Mouse (Mus musculus): ENCODE measurements around the gene Agpat3.
"Not testable (repeated sequence)": the region's sequence is repeated elsewhere in the genome, so short reads cannot be mapped to it uniquely, and the experiment has no call there.

Agpat3 gene

DNA sequence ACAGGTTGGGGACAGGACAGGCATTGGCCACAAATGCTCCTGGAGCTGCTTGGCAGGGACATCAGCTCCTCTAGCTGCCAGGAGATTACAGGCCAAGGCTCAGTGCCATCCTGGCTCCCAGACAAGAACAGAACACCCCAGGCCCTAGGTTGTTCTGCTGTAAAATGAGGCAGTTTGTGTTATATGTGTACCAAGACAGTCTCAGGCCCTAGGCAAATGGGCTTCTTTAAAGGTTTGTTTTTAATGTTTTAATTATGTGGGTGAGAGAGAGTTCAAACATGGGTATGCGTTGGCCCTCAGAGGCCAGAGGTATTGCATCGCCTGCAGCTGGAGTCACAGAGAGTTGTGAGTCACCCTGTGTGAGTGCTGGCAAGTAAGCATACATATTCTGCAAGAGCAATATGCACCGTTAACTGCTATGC is 8.0 kb upstream of the Agpat3 start:
- DNase-seq: peak; percentile 93

DNA sequence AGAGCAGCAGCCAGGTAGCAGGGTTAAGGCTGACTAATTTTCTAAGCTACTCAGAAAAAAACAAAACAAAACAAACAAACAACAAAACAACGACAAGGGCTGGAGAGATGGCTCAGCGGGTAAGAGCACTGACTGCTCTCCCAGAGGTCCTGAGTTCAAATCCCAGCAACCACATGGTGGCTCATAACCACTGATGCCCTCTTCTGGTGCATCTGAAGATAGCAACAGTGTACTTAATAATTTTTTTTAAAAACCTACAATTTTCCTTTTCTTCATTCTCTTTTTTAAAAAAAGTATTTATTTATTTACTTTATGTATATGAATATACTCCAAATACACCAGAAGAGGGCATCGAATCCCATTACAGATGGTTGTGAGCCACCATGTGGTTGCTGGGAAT is 6.7 kb upstream of the Agpat3 start:
- DNase-seq: not testable (repeated sequence)

DNA sequence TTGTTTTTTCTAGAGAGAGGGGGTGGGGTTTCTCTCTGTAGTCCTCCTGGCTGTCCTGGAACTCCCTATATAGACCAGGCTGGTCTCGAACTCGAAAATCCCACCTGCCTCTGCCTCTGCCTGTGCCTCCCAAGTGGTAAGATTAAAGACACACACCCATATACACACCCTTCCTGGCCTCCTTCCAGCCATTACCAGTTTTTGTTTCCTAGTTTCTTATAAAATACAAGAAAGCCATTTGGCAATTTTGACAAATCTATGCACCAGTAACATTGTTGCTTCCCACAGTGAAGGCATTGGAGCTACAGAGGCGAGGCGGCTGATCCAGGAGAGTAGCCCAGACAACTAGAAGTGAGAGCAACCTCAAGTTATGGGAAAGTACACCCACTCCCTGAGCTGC is 6.0 kb upstream of the Agpat3 start:
- no peak for DNase-seq

DNA sequence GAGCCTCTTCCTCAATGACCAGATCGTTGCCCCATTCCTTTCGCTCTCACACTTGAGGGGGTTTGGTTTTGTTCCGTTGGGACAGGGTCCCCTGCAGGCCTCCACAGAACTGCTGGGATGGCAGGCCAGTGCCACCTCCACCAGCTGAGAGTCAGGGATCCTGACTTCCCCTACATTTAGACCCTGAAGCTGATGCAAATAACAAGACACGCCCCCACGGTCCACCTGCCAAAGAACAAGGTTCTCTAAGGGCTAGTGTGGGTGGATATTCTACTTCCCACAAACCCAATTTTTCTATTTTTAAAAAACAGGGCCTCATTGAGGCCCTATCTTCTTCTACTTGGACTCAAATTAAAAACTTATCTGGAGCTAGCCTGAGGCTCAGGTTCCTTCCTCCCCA is 5.5 kb upstream of the Agpat3 start:
- DNase-seq: no peak

DNA sequence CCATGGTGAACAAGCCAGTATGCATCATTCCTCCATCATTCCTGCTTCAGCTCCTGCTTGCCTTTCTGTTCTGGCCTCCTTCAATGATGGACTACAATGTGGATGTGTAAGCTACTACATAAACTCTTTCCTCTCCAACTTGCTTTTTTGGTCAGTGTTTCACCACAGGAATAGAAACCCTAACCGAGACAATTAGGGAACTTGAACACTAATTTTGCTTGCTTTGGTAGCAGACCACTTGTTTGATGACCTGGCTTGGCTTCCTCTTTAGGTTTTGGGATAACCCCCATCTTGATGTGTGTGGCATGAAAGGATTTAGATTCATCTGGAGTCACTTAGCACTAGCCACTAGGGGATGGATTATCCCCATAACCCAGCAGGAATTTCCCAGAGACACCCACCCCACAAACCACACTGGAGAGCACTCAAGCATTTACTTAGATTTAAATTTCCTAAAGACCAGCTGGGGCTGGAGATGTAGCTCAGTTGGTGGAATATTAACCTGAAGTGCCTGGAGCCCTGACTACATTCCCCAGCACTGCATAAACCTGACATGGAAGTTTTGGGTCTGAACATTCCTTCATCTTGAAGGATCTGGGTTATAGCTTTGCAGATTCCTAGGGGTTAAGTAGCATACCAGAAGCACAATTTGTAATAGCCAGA is 3.8 kb upstream of the Agpat3 start:
- no peak for DNase-seq

DNA sequence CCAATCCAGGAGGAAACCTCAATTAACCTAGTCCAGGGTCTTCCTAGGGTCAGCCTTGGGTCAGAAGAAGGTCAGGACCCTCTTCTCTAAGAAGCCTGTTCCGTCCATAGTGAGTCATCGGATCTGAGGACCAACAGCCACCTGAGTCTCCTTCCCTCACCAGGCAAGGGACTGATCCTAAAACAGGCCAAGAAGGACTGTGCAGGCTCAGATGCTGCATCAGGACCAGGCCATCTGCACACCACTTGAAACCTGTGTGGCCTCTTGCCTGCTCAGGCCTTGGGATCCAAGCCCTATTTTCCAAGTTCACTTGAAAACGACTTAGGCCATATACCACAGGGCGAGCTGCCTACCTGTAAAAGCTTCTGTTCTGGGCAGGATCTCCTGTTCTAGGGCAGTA is 907 bp upstream of the Agpat3 start:
- DNase-seq: no peak

DNA sequence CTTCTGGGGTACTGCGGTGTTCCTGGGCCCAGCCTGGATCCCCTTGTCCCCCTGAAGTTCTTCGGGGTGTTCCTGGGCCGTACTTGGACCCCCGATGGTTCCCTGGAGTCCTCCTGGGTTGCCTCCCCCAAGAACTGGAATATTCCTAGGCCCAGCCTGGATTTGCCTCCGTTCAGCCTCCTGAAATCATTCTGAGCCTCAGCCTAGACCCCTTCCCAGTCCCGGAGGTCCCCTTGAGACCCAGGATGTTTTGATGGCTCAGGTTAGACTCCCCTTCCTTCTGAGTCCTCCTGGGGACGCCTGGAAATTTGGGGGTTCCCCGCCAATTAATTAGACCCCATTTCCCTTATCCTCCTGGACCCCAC is 359 bp upstream of the Agpat3 start:
- no peak for DNase-seq

DNA sequence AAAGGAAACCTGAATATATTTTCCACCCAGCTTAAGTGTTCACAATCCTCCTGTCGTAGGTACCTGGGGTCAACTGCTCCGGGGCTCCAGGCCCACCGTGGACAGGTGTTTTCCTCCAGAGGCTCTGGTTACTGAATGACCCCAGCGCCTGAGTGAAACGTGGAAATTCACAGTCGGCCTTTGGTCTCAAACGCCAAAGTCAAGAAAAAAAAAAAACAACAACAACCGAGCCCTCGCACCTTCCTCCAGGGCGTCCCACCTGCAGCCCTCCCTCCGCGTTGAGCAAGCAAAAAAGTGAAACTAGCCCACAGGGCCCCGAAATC is 764 bp downstream of the Agpat3 start:
- peak; percentile 86 for DNase-seq

DNA sequence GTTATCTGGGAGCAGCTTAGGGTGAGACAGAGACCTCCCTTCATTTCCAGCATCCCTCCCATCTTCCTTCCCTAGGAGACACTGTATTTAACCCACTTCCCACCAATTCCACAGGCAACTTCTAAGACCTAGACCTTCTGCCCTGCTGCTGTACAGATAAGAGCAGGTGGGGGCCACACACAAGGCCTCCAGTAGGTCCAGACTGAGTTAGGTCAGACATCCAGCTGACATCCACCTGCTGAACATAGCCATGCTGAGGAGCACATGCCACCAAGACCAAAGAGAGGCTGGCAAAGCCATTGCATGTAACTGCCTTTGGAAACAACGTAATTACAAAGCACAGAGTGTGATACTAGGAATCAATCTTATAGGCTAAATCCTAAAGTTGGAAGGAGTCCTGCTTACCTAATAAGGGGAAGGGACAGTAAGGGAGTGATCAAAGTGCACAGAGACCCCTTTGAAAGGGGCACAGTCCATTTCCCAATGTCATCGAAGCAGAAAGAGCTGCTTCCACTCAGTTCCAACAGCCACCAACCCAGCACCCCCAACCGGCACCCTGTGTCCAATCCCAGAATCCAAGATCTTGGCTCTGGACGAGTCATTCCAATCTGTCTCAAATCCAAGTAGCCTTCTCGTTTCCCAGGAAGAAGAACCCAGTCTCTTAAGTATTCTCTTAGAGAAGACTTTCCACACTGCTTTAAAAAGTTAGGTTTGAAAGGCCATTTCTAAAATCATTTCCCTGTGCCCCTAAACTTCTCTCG is 1.3 kb downstream of the Agpat3 start:
- peak; percentile 86 for DNase-seq

DNA sequence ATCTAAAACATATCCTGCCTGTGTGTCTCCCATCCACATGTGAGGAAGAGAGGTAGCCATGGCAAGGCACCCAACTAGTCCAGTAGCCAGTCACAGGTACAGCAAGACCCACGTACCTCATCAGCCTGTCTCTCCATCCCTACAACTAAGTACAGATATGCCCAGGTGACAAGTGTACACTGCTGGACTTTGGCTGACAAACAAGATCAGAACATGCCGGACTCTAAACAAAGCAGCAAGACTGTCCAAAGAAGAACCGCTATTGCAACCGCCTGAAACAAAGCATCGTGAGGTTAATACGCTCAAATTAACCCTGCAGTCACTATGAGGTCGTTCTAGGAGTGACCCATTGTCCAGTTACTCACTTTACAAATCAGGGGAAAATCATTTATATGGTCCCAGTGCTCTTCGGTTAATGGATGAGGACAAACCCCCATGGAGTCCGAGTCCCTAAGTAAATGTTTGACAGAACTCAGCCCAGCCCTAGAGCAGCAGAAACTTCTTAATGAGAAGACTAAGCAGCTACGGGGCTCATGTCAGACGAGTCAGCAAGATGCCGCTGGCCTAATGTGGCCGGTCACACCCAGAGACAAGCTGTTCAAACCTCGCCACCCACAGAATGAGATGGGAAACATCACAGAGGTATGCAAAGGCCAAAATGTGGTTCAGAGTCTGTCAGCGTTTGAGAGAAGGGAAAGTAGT is 2.7 kb downstream of the Agpat3 start:
- peak; percentile 83 for DNase-seq

DNA sequence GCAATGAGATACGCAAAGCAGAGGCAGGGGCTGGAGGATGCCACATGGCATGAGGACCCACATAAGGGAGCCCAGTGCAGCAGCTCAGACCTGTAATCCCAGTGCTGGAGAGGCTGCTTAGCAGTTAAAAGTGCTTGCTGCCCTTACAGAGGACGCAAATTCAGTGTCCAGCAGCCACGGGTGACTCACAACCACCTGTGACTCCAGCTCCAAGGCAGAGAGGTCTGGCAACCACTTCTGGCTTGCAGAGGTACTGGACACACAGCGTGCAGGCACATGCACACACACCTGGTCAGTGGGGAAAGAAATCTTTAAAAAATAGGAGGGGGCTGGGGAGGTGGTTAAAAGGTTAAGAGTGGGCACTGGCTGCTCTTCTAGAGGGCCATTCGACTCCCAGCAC is 4.1 kb downstream of the Agpat3 start:
- no peak for DNase-seq

DNA sequence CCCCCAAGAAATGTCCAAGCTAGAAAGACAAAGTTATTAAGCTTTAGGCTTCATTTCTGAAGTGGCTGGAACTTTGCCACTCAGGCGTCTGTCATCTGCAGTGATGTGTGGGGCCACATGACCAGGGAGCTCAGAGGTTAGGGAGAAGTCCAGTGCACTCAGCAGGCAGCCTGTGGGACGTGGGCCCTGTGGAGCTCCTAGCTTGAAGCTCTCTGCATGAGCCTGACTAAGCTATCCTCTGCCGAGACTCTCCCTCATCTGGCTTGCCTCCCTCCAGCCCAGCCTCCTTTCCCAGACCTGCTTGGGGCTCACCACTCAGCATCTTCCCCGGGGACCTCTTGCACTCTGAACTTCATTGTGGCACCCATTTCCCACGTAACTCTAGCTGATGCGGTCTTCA is 4.8 kb downstream of the Agpat3 start:
- DNase-seq: no peak

DNA sequence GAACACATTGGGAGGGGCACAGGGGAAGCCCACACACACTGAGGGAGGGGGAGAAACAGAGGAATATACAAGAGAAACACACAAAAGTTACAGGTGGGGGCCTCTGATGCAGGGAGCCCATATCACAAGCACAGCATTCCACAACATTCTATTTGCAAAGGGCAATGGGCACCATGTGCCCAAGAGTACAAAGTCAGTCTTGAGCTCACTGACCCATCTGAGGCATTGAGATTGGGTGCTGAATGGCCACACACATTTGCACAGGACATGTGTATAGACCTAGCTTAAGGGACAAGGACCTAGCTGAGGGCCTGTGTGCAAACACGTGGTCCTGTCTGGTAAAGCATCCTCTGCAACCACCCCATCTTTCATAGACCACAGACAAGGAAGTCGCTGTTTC is 6.8 kb downstream of the Agpat3 start:
- DNase-seq: no peak

DNA sequence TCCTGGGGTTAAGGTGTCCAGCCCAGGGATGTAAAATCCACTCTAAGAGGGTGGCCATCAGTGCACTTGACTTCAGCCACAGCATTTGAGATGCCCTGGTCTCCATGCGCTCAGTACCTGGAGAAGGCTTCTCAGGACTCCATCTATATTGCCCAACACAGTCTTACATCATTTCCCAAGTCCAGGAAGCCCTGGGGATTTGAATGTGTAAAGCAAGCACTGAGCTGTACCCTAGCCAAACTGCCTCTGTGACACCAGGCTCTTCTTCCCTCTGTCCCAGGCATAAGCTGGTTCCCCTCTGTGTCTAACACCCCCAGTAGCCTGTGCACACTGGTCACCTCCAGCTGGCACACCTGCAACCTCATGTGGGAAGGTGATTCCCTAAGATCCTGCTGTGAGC is 10.2 kb downstream of the Agpat3 start:
- no peak for DNase-seq

DNA sequence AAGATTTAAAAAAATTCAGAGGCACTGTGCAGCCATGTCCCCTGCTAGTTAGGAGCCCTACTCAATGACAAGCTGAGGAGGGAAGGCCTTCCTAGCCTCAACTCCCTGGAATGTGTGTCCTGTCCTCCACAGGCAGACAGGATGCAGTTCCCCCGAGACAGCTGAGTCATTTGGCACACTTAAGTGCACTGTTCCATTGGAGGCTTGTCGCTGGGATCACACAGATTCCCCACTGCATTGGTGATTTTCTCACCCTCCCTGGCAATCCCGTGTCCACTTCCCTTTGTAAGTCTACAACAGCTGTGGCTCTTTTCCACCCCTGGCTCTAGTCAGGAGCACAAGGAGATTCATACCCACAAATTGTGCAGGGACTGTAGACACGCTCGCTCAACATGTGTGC is 14.1 kb downstream of the Agpat3 start:
- peak; percentile 98 for DNase-seq

DNA sequence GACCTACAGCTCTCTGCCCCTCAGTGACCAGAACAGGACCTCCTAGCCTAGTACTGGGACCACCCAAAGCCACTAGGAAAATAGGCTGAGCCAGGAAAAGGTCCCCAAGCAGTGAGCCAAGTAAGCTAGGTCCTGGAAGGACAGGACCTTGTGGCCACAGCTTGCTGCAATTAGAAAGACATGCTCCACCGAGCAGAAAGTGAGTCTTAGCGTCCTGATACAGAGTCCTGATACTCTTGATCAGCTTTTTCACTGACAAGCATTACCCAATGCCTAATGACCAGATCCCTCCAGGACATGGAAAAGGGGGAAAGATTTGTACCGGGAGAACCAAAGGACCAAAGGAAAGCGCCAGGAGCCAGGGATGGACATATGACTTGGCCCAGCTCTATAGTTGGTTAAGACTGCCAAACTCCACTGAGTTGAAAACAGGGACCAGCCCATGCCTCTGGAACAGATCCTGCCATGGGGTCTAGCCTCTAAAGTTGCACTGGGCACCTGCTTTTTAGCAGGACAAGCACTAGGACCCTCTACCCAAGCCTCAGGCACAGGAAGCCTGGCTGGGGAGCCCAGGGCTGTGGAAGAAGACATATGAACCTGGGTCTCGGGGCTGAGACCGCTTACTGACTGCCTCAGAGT is 17.2 kb downstream of the Agpat3 start:
- peak; percentile 94 for DNase-seq

DNA sequence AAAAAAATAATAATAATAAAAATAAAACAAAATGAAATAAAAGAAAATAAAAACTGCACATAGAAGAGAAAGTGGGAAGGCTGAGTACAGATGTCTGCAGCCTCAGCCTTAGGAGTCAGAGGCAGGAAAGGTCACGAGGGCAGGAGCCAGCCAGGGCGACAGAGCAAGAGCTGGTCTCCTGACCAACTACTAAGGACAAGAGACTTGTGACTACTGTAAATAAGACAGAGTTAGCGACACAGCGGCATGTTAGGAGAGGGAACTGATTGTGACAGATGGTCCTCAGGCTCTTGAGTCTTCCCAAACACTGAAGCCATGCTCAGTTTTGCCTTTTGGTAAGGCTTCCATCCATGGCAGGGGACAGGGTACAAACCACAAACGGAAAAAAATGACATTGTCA is 20.7 kb downstream of the Agpat3 start:
- peak; percentile 82 for DNase-seq

DNA sequence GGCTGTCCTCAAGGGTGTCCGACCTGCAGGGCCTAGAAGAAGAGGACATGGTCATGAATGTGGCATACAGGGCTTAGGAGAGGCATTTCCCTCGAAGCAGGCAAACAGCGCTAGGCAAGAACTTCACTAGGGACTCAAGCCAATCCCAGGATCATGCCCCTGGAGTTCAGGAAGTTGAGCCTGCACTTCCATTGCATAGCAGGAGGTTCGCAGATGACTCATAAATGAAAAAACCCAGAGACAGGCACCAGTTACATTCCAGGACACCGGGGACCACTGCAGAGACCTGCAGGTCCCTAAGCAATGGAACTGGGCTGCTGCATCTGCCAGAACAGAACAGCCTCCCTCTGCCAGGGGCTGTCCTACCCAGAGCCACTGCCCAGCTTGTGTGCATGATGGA is 23.0 kb downstream of the Agpat3 start:
- no peak for DNase-seq

DNA sequence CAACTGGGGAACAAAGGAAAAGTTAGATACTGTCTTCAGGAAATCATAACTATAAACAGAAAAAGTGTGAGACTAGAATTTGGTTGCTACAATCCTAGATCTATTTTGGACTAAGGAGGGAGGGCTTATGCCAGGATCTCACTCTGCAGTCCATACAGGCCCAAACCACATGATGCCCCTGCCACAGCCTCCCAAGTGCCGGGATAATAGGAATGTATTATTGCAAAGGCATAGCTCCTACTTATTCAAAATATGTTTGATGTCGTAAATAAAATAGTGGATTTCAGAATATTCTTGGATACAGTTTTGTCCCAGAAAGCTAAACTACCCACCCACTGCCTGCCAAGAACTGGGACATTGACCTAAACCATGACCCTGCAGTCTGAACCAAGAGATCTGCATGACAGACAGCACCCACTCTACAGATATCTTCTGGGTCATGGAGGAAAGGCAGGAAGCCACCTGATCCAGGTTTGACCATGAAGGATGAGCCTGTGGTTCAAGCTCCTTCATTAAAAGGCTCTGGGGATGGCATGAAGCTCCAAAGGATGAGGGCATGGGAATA is 24.2 kb downstream of the Agpat3 start:
- peak; percentile 74 for DNase-seq

DNA sequence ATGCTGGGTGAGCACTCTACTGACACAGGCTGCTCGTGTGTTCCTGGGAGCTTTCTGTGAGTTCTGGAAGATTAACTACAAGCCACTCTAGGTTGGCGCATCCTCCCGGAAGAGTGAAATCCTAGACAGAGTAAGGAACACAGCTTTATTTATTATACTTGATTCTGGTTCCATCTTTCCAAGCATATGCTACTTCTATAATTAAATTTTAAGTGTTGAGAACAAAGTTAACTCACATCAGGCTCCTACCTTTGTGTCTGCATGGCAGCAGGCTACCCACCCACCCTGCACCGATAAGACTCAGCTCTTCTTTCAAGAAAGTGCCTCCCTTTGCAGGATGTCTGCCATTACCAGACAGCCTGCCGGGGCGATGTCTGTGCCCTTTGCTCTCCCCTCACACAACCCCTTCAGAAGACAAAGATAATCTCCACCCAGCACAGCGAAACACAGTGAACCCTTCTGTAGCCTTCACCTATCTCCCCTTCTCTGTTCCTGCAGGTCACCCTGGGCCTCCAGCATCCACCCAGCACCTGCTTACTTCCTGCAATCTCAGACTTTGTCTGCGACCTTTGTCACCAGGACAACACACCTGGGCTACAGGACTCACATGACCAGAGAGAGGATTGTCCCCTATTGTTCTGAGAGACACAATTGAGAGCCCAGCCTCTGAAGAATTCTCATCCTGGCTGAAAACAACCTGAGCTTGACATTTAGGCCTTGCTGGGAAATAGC is 26.2 kb downstream of the Agpat3 start:
- DNase-seq: no peak

DNA sequence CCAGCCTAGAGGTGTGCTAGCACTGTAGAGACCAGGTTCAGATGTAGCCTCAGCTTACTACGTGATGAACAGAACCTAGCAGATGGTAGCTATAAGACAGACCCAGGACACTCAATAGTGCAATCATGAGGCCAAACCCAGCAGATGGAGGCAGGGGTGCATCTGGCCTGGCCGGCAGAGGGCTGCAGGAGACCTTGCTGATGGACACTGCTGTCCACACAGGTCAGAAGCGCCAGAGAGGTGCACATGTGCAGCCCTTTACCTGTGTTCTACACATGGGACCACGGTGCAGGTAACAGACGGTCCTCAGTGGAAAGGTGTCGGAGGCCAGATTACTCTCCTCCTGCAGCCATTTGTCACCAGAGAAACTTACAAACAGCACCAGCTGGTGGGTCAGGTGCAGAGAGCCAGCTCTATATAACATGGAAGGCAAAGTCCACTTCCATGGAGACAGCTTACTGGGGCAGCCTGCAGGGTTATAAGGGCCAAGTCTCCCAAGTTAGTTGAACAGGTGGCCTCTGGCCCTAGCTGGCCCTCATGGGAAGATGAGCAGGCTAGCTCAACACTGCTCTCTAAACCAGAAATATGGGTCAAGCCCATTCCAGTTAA is 27.6 kb downstream of the Agpat3 start:
- no peak for DNase-seq

DNA sequence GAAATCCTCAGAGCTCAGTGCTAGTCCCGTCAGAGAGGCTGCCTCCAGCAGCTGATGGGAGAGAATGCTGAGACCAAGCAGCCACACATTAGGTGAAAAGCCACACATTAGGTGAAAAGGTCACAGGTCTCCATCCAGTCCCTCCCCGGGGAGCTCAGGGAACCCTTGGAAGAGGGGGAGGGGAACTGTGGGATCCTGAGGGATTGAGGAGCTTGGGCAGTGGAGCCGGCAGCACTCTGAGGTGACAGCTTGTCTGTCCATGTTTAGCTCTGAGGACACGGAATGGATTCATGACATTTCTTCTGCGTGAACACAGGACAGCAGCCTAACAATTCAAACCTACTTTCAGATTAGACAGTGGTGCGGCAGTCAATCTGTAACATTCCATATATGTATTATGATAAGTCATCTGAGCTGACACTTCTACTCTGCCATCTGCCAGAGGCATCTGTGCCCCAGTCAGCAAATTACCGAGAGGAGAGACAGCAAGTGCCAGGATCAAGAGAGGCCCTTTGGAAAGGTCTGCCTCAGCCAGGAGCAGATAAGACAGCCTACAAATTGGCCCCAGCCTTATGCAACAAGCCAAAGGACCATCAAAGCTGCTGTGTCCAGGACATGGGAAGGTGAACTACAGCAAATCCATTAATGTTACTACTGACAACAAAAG is 28.9 kb downstream of the Agpat3 start:
- DNase-seq: no peak

All from heart, adult 11 months (tissue).